Mouse (Mus musculus) CD4-positive, CD25-positive, alpha-beta regulatory T cell, adult 4 months (primary cell): Measurements from ENCODE around the gene Fgl2. TPM values are rescaled to one million over a fixed set of nuclear protein-coding genes. Genes with fewer than 3 reads are reported as not detected.
"Not testable (repeated sequence)": the region's sequence is repeated elsewhere in the genome, so short reads cannot be mapped to it uniquely, and the experiment has no call there.

Source experiments
- ATAC-seq: one replicate; pipeline ENCODE4 v1.8.0; 2017
- polyA plus RNA-seq, 2 experiments: library from polyadenylated mRNA; unstranded; fragments of 100-300 nt; shearing (Covaris generic); gene quantifications; one replicate each; pipeline ENCODE4 v1.2.1; 2017

Fgl2 gene
- 10 to 100 TPM; 20.6 to 22.3 TPM for polyA plus RNA-seq

DNA sequence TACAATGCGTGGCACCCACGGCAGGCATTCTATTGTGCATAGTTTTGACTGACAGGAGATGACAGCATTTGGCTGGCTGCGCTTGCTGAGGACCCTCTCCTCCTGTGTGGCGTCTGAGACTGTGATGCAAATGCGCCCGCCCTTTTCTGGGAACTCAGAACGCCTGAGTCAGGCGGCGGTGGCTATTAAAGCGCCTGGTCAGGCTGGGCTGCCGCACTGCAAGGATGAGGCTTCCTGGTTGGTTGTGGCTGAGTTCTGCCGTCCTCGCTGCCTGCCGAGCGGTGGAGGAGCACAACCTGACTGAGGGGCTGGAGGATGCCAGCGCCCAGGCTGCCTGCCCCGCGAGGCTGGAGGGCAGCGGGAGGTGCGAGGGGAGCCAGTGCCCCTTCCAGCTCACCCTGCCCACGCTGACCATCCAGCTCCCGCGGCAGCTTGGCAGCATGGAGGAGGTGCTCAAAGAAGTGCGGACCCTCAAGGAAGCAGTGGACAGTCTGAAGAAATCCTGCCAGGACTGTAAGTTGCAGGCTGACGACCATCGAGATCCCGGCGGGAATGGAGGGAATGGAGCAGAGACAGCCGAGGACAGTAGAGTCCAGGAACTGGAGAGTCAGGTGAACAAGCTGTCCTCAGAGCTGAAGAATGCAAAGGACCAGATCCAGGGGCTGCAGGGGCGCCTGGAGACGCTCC lies at the start of gene Fgl2:
Fgl2 (plus strand) TSS at position 150 of the 687 bp plus-strand sequence.
- ATAC-seq, result peak; percentile 54

- peak; percentile 99 for ATAC-seq
These were observed 45.9 kb upstream of the Fgl2 start for GRCm38 (mm10) chr5:21326494-21326893.

GRCm38 (mm10) chr5:21328560-21328959 lies 43.9 kb upstream of the Fgl2 start:
- ATAC-seq, result no peak

- no peak for ATAC-seq
These were observed 42.5 kb upstream of the Fgl2 start for GRCm38 (mm10) chr5:21329672-21330665.

DNA sequence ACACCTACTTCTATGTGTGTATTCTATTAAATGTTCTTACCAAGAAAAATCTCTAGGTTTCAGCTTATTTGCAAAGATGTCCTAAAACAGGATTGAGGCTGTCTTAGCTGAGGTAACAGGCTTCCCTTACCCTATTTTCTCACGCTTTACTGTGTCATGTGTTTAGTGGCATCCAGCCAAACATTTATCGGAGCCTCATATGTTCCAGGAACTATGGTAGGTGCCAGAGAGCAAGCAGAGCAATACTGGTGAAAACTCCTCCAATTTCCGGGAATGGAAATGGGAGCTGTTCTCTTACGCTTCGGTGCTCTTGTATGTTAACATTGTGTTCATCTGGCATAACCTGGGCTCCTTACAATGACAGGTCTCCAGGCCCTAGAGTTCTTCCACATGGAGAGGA lies 40.8 kb upstream of the Fgl2 start:
- peak; percentile 23 for ATAC-seq

- ATAC-seq, result peak; percentile 11
These were observed 40.3 kb upstream of the Fgl2 start for GRCm38 (mm10) chr5:21332119-21332518.

- ATAC-seq, result not testable (repeated sequence)
These were observed 30.2 kb upstream of the Fgl2 start for GRCm38 (mm10) chr5:21342265-21342664.

DNA sequence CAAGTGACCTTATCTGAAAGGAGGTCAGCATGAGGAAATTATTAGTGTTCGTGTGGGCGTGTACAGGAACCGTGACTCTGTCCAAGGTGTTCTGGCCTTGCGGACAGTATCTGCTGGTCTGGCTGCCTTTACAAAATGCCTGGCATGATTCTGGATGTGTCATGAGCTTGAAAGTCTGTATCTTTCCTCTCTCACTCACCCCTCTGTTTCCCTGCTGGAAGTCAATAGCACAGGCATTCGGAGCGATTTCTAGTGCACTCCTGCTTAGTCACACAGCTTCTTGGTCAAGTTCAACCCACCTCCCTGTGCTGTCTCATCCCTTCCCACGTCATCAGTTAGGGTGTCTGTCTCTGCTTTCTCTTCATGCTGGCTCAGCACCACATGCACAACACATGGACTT lies 24.1 kb upstream of the Fgl2 start:
- ATAC-seq, result no peak

GRCm38 (mm10) chr5:21351678-21352077 lies 20.8 kb upstream of the Fgl2 start:
- no peak for ATAC-seq

GRCm38 (mm10) chr5:21358648-21359047 lies 13.8 kb upstream of the Fgl2 start:
- ATAC-seq, result no peak

DNA sequence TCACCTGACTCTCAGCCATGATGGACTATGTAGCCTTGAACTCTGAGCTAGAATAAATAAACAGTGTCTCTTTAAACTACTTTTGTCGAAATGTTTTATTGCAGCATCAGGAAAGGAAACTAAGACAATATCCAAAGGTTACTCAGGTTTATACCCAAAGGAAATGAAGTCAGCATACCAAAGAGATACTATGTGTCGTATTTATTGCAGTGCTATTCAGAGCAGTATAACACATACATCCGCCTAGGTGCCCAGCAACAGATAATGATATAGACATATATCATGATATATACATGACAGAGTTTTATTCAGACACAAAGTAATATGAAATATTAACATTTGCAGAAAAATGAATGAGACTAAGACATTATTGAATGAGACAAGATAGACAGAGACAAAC lies 9.1 kb upstream of the Fgl2 start:
- no peak for ATAC-seq

GRCm38 (mm10) chr5:21366338-21367053 lies 5.9 kb upstream of the Fgl2 start:
- no peak for ATAC-seq

- no peak for ATAC-seq
These were observed 4.9 kb upstream of the Fgl2 start for GRCm38 (mm10) chr5:21367514-21367913.

GRCm38 (mm10) chr5:21370218-21370947 lies 2.1 kb upstream of the Fgl2 start:
- peak; percentile 71 for ATAC-seq

- no peak for ATAC-seq
These were observed 522 bp upstream of the Fgl2 start for GRCm38 (mm10) chr5:21371920-21372319.

- no peak for ATAC-seq
These were observed 707 bp downstream of the Fgl2 start for GRCm38 (mm10) chr5:21373180-21373518.

GRCm38 (mm10) chr5:21376935-21377334 lies 4.5 kb downstream of the Fgl2 start:
- ATAC-seq, result no peak

DNA sequence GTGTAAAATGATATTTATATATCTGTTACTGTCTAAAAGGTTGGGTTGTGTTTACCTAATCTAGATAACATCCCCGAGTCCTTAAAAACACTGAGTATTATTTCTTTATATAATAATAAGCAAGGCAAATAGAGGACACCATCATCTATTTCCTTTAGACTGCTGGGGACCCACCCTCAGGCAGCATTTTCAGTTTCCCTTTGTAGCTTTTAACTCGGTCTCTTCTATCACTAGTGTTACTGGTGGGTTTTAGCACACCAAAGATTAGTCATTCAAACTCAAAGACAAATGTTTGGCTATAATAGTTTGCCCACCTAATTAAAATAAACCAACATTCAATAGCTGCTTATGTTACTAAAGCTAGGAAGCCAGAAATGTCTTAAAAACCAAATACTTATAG lies 6.0 kb downstream of the Fgl2 start:
- ATAC-seq, result peak; percentile 80

DNA sequence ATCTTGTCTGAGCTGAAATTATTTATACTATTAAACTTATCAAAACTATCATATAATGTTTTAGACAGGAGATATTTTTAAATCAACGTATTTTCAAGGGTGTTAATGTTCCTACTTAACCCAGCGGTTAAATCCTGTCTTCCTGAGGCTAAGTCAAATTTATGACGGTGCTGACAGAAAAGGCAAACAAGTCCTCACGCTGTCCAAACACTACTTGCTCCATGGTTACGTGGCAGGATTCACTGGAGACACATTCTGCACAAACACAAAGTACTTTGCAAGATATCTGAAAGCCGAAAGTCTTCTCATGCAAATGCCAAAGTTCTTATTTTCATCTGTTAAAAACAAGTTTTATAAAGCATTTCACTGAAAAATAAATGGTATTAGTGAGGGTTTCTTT lies 9.5 kb downstream of the Fgl2 start:
- ATAC-seq, result no peak

- no peak for ATAC-seq
These were observed 10.2 kb downstream of the Fgl2 start for GRCm38 (mm10) chr5:21382678-21383077.

GRCm38 (mm10) chr5:21383392-21384251 lies 11.2 kb downstream of the Fgl2 start:
- ATAC-seq, result no peak
